ENCODE assay signal across 16 mouse cellular contexts in genomic region chr10:91142654-91143191, GRCm38 (mm10). TPM values are rescaled to one million over a fixed set of nuclear protein-coding genes. Genes with fewer than 3 reads are reported as not detected.
DNase-seq lines count a peak whose midpoint lies in the region; ATAC-seq and TF ChIP-seq lines count a peak whose summit lies in the region.
"Had no signal": no experiment of that assay in that cellular context is flagged by ENCODE, and none has a peak within 500 bp of the region (broad histone marks: within the 10 kb centered on the region; RNA-seq: fewer than 3 reads in every experiment).

No protein-coding gene starts in this region.

- H3K36me3 ChIP-seq in E14TG2a.4 (ENCODE audit: insufficient read depth, low read length) = peaks cover 26% of the 10 kb centered on the region

- no peaks in the 10 kb centered on the region for H3K9me3 ChIP-seq in E14TG2a.4 (ENCODE audit: low read length)
- H3K9me3 ChIP-seq: embryonic facial prominence, embryonic 13.5 days; heart, embryonic 10.5 days; hindbrain, embryonic 12.5 days; kidney, embryonic 15.5 days; midbrain, embryonic 13.5 days had no signal

- peak; percentile 38 for ATAC-seq in common myeloid progenitor, adult 5-6 weeks (replicated peaks; ENCODE audit: low read depth, poor library complexity, severe bottlenecking)
- peak; percentile 44 for ATAC-seq in monocyte, adult 5-6 weeks (replicated peaks; ENCODE audit: insufficient number of reproducible peaks, low FRiP score, low TSS enrichment, poor library complexity, severe bottlenecking)
- ATAC-seq in cerebellum, adult (ENCODE audit: insufficient number of reproducible peaks, low FRiP score, low TSS enrichment) = no peak
- no peak for ATAC-seq in inflammation-experienced regulatory T-cells, adult 6 months
- ATAC-seq: midbrain, embryonic 13.5 days had no signal

- no peak for DNase-seq in layer of hippocampus, adult 2 months (ENCODE audit: low spot score in 2 of 2)
- no peak for DNase-seq in layer of hippocampus, postnatal 14 days (ENCODE audit: low spot score in 2 of 2)
- DNase-seq: cerebellum, adult 8-10 months; left cerebral cortex, postnatal 4 days; thymus, adult 2 months had no signal

- H3K27ac ChIP-seq in layer of hippocampus, adult 2 months = no peak overlapping the region
- H3K27ac ChIP-seq: embryonic facial prominence, embryonic 13.5 days; heart, embryonic 10.5 days; hindbrain, embryonic 12.5 days; kidney, embryonic 15.5 days; midbrain, embryonic 13.5 days had no signal

- H3K4me1 ChIP-seq in E14TG2a.4 (replicated peaks; ENCODE audit: low read depth, low read length) = peaks cover 41% of the 10 kb centered on the region
- H3K4me1 ChIP-seq: hindbrain, embryonic 12.5 days; kidney, embryonic 15.5 days; midbrain, embryonic 13.5 days had no signal

- H3K27me3 ChIP-seq in E14TG2a.4 (ENCODE audit: insufficient read depth, low read length) = no peaks in the 10 kb centered on the region
- H3K27me3 ChIP-seq: CH12.LX; embryonic facial prominence, embryonic 13.5 days; hindbrain, embryonic 12.5 days; kidney, embryonic 15.5 days; midbrain, embryonic 13.5 days had no signal

- no peak overlapping the region for H3K4me3 ChIP-seq in layer of hippocampus, adult 2 months
- no peak overlapping the region for H3K4me3 ChIP-seq in E14TG2a.4 (replicated peaks; ENCODE audit: low read length)
- H3K4me3 ChIP-seq: embryonic facial prominence, embryonic 13.5 days; heart, embryonic 10.5 days; hindbrain, embryonic 12.5 days; kidney, embryonic 15.5 days; midbrain, embryonic 13.5 days had no signal

- 0 out of 2 replicates have a peak, but pooled peaks have one; percentile 11 for TF ChIP-seq CTCF in layer of hippocampus, adult 2 months (conservative IDR thresholded peaks at IDR 0.05)
- 0 out of 2 replicates have a peak, but pooled peaks have one; percentile 4 for TF ChIP-seq CTCF in E14TG2a.4 (conservative IDR thresholded peaks at IDR 0.05; ENCODE audit: low read length)

RNA-seq across cellular contexts. Expression of gene Slc25a3, which starts 18.9 kb away (rescaled TPM):
- 100 to 1,000 TPM; 485 to 491 TPM for total RNA-seq in layer of hippocampus, adult 2 months (2021)
- total RNA-seq in layer of hippocampus, postnatal 14 days (2021) = 100 to 1,000 TPM; 567 to 579 TPM
- 238 and 276 TPM in 2 replicates for total RNA-seq in common myeloid progenitor, adult 5-6 weeks (2017)
- 191 to 312 TPM (median 245 TPM) in 3 replicates for total RNA-seq in monocyte, adult 5-6 weeks (2017)
- 100 to 1,000 TPM; 227 to 247 (median 243) TPM for polyA plus RNA-seq in inflammation-experienced regulatory T-cells, adult 6 months (2017; shearing (Covaris generic))

RNA-seq across cellular contexts. Expression of gene Tmpo, which starts 38.4 kb away (rescaled TPM):
- 10 to 100 TPM; 37.5 to 39.7 TPM for total RNA-seq in layer of hippocampus, adult 2 months (2021)
- 10 to 100 TPM; 29.6 to 38.5 TPM for total RNA-seq in layer of hippocampus, postnatal 14 days (2021)
- 529 and 544 TPM in 2 replicates for total RNA-seq in common myeloid progenitor, adult 5-6 weeks (2017)
- 237 to 305 TPM (median 300 TPM) in 3 replicates for total RNA-seq in monocyte, adult 5-6 weeks (2017)
- polyA plus RNA-seq in inflammation-experienced regulatory T-cells, adult 6 months (2017; shearing (Covaris generic)) = 10 to 100 TPM; 61.6 to 69.1 (median 61.9) TPM

RNA-seq across cellular contexts. Expression of gene Ikbip, which starts 60.0 kb away (rescaled TPM):
- 10 to 100 TPM; 16.3 to 17.2 TPM for total RNA-seq in layer of hippocampus, adult 2 months (2021)
- 10 to 100 TPM; 14.7 to 14.9 TPM for total RNA-seq in layer of hippocampus, postnatal 14 days (2021)
- total RNA-seq in common myeloid progenitor, adult 5-6 weeks (2017) = 19.0 and 25.9 TPM in 2 replicates
- 11.6 to 20.6 TPM (median 15.8 TPM) in 3 replicates for total RNA-seq in monocyte, adult 5-6 weeks (2017)
- 1 to 10 TPM; 5.3 to 8.6 (median 6.9) TPM for polyA plus RNA-seq in inflammation-experienced regulatory T-cells, adult 6 months (2017; shearing (Covaris generic))

Comparison
In these comparisons a context has a peak if more than half of its experiments do, and no peak if none do; other contexts are left out.
1. ATAC-seq: peak in common myeloid progenitor, adult 5-6 weeks (single experiment) and monocyte, adult 5-6 weeks (single experiment); none in cerebellum, adult (single experiment) and inflammation-experienced regulatory T-cells, adult 6 months (single experiment).